Mouse (Mus musculus) layer of hippocampus, adult 2 months (tissue): ENCODE results near the gene Rgs3. TPM values are rescaled to one million over a fixed set of nuclear protein-coding genes. Genes with fewer than 3 reads are reported as not detected.

ENCODE experiments used
- DNase-seq, 2 experiments: peaks; one replicate each; pipeline ENCODE4 v3.0.0; 2022; ENCODE audit warnings: low spot score in 2 of 2
- H3K27ac ChIP-seq: fragments of 200-600 bp; 2 replicates; pipeline ENCODE4 v1.8.1; 2022
- H3K4me3 ChIP-seq: fragments of 200-600 bp; 2 replicates; pipeline ENCODE4 v1.8.1; 2022; ENCODE audit warnings: mild to moderate bottlenecking
- CTCF ChIP-seq: fragments of 200-600 bp; conservative IDR thresholded peaks from 2 replicates; pipeline ENCODE4 v1.8.1; 2022; ENCODE audit warnings: antibody characterized with exemption, mild to moderate bottlenecking, moderate library complexity
- total RNA-seq, 2 experiments: library from RNA; stranded (reverse); gene quantifications; 2 replicates each; pipeline ENCODE4 v1.2.3; 2021

Rgs3 gene
- total RNA-seq, 2 experiments from 2014 or later = 18.9 to 21.6 TPM

DNA sequence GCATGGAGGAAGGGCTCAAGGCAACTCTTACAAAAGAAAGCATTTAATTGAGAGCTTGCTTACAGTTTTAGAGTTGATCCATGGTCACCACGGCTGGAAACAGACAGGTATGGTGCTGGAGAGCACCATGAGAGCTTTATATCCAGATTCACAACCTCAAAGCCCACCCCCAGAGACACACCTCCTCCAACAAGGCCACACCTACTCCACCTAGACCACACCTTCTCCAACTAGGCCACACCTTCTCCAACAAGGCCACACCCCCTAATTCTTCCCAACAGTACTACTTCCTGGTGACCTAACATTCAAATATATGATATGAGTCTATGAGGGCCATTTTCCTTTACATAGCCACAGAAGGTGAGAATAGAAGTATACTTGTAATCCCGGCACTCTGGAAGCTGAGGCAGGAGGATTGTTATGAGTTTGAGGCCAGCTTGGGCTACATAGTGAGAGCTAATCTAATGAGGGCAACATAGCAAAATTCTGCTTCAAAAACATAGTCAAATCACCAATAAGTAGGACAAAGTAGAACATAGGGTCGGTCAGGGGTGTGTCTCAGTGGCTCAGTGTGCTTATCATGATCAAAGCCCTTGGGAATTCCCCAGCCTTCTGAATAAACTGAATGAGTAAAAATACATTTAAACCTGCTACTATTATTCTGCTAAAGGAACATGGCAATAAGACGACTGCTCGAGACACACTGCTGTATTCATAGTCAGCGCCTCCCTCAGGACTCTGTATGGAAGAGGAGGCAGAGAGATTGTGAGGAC, 180.8 kb downstream of the Rgs3 start:
- TF ChIP-seq CTCF = no peak
- H3K27ac ChIP-seq = no peak overlapping the region

DNA sequence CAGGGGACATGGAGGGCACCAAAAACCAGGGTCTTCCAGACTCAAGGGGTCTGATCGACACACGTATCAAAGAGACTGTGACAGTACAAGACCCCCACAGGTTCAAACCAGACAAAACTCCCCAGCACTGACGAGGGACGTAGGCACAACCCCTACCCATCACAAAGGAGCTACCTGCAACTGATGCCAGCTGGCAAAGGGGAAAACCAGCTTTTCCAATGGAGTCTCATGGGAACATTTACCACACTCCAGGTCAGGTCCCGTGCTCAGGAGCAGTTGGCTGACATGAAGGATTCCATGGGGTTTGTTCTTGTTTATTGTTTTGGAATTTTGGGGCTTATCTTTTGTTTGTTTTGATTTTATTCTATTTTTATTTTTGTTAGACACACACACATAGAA, 181.4 kb downstream of the Rgs3 start:
- no peak overlapping the region for H3K4me3 ChIP-seq
- no peak overlapping the region for H3K27ac ChIP-seq
- DNase-seq = no peak
- no peak for TF ChIP-seq CTCF

More for the DNA sequence above, 180.8 kb downstream of the Rgs3 start:
- DNase-seq = no peak
- no peak overlapping the region for H3K4me3 ChIP-seq

DNA sequence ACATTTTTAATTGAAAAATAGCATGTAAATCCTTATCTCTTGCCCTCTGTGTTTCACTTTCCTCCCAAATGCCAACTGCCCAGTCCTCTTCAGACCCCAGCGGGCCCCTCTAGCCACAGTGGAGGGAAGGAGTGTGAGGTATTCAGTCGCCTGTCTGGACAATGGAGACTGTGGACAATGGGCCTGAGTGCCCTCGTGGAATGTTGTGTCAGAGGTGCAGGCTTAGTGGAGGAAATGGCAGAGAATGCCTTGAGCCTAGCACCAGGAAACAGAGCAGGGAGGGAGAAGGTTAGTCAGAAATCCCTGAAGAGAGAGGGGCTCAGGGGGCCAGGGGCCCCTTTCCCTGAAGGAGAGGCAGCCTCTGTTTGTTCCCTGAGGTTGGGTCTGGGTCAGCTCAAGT, 182.0 kb downstream of the Rgs3 start:
- DNase-seq = no peak
- Histone ChIP-seq H3K27ac (no peak overlapping the region), H3K4me3 (no peak overlapping the region)
- no peak for TF ChIP-seq CTCF

DNA sequence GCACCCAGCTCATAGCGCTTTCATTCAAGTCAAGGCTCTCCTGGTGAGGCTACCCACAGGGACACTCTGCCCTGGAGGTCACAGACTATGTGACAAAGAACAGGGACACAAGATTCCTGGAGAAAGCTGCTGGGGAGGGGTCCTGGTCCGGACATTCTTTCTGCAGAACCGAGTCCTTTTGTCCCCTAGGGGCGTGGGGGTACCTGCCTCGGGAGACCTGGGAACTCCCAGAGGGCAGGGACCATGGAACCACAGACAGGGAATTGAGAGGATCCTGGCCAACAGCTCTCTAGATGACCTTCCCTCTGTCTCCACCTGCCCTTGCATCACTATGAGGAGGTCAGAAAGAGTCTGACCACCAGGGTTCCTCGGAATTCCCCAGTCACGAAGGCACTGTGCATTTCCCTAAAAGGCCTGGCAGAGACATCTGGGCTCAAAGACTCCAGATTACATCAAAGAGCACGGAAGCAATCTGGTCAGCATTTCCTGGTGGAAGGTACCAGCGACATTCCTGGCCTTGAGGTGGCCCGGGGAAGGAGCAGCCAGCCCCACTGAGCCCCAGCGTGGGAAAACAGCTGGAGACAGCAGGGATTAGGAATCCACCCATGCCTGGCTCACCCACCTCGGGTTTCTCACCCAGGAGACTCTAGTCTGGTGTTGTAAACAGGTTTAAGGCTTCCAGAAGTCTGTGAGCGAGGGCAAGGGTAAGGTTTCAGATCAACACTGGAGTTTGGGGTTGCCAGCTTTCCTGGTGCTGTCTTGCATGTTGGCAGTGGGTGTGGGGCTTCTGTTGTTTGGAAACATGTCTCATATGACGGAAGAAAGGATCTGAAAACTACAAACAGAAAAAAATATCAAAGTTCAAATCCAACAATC, 183.5 kb downstream of the Rgs3 start:
- TF ChIP-seq CTCF = no peak
- no peak for DNase-seq
- Histone ChIP-seq H3K27ac (no peak overlapping the region), H3K4me3 (no peak overlapping the region)

DNA sequence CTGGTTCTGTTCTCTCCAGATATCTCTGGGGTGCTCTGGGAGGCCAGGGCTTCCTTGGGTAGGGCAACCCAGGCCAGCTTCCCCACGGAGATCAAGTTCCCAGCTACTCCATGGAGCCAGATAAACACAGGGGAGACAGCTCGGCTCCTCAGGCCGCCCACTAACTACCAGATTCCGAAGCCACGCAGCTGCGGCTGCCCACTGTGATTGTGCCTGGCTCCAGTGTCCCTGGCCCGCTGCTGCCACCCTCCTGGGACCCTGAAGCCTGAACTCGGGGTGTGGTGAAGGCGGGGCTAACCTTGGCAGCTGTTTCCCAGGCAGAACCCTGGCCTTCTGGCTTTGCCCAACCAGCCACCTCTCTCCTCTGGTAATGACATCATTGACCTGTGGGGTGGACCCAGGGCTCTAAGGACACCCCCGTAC, 184.9 kb downstream of the Rgs3 start:
- no peak overlapping the region for H3K4me3 ChIP-seq
- no peak overlapping the region for H3K27ac ChIP-seq
- no peak for DNase-seq
- TF ChIP-seq CTCF = no peak

DNA sequence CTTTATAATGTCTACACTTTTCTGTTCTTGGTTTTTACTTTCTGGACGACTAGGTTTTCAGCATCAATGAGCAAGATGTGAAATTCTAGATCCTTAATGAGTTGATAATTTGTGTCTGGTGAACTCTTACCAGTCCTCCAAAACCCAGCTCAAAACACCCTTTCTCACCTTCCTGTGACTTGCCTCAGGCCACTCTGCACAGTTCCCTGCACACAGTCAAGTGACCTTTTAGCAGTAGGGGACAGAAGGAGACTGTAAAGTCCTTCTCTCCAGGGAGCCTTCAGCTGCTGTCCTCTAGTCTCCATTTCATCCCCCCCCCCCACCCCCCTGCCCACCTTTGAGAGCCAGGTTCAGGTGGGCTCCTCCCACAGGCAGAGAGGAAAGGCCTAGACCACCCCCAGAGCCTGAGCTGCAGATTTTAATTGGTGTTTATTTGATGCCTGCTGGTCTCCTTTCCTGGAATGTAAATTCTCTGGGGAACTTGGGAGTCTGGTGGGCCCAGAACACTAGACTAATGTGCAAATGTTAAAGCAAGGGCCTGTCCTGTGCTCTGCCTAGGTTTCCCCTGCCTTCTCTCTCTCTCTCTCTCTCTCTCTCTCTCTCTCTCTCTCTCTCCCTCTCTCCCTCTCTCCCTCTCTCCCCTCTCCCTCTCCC, 185.5 kb downstream of the Rgs3 start:
- no peak for DNase-seq
- no peak overlapping the region for H3K27ac ChIP-seq
- TF ChIP-seq CTCF = no peak
- H3K4me3 ChIP-seq = no peak overlapping the region

Other genes starting within 250 kb of the Rgs3 start
- 10 to 100 TPM; 41.1 to 43.4 TPM for gene Fkbp15, start 199.3 kb upstream of the Rgs3 start, total RNA-seq
- gene Slc31a1, start 199.1 kb upstream of the Rgs3 start, total RNA-seq = 10 to 100 TPM; 11.7 to 11.9 TPM
- gene Cdc26, start 151.2 kb upstream of the Rgs3 start, total RNA-seq = 10 to 100 TPM; 49.0 to 51.3 TPM
- 10 to 100 TPM; 13.2 to 13.3 TPM for gene Prpf4, start 151.1 kb upstream of the Rgs3 start, total RNA-seq
- not detected for gene Rnf183, start 124.6 kb upstream of the Rgs3 start, total RNA-seq
- 1 to 10 TPM; 7.3 to 8.3 TPM for gene Wdr31, start 89.0 kb upstream of the Rgs3 start, total RNA-seq
- under 1 TPM; 0.64 to 0.69 TPM for gene Bspry, start 79.8 kb upstream of the Rgs3 start, total RNA-seq
- gene Hdhd3, start 56.4 kb upstream of the Rgs3 start, total RNA-seq = 10 to 100 TPM in 1 of 2 experiments, 1 to 10 TPM in 1; 7.9 to 11.1 TPM
- gene Alad, start 39.9 kb upstream of the Rgs3 start, total RNA-seq = 10 to 100 TPM; 24.6 to 31.5 TPM
- gene Pole3, start 34.8 kb upstream of the Rgs3 start, total RNA-seq = 10 to 100 TPM; 28.0 to 28.5 TPM
- gene 4933430I17Rik, start 34.5 kb upstream of the Rgs3 start, total RNA-seq = under 1 TPM in 1 of 2 experiments, not detected in 1; 0.44 TPM